Mouse (Mus musculus): ENCODE measurements around the gene Acot2. TPM values are rescaled to one million over a fixed set of nuclear protein-coding genes. Genes with fewer than 3 reads are reported as not detected.
A peak's percentile ranks its signal among the peaks of the same experiment; 100 is the strongest.
"Not testable (repeated sequence)": the region's sequence is repeated elsewhere in the genome, so short reads cannot be mapped to it uniquely, and the experiment has no call there.

Gene Acot2
- total and polyA plus RNA-seq, 2 experiments from 2014 or later, result 228 to 309 TPM

- no peaks in the 10 kb centered on the region for H3K9me3 ChIP-seq (replicated peaks; ENCODE audit: control insufficient read depth, low read length)
- no peak overlapping the region for H3K4me3 ChIP-seq (ENCODE audit: low read depth, low read length)
- H3K27me3 ChIP-seq (ENCODE audit: control insufficient read depth, insufficient read depth, low read length), result no peaks in the 10 kb centered on the region
- no peak overlapping the region for H3K4me2 ChIP-seq (ENCODE audit: low read depth, low read length)
- H3K36me3 ChIP-seq (replicated peaks; ENCODE audit: control insufficient read depth, insufficient read depth, low read length), result 0 out of 2 replicates have a peak, but pooled peaks cover 4% of the 10 kb centered on the region
- peaks cover 14% of the 10 kb centered on the region for H3K4me1 ChIP-seq (ENCODE audit: control insufficient read depth, insufficient read depth)
- WGBS, result 91% methylated on average over 7 of the region's 7 CpGs
- no peak for DNase-seq (ENCODE audit: low spot score)
- TF ChIP-seq EP300 (IDR thresholded peaks at IDR 0.05; ENCODE audit: low read depth) (no peak), CTCF (IDR thresholded peaks at IDR 0.05; ENCODE audit: low read depth) (no peak)
- H3K9ac ChIP-seq (replicated peaks; ENCODE audit: low read depth, low read length), result no peak overlapping the region
- no peak overlapping the region for H3K27ac ChIP-seq (ENCODE audit: low read depth)
- no peak for ATAC-seq (ENCODE audit: insufficient read depth, low read depth)
Measured at GRCm38 (mm10) chr12:84013701-84014100, 26.0 kb downstream of the Acot2 start.

DNA sequence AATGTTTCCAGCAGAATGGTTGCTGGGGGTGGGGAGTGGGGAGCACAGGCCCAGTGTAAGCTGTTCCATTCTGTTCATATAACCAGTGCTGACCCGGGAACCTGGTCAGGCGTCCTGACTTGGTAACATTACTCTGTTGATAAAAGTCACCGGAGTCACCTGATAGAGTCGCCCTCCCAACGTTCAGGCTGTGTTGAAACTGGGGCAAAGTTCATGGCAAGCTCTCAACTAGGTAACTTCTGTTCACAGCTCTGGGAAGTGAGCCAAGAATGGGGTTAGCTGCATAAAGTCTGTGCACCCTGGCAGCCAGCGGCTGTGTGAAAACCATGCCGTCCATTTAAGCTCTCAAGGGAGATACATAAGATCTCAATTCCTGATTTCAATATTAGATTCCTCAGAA, 32.9 kb downstream of the Acot2 start:
- 12% methylated on average over 7 of the region's 7 CpGs for WGBS
- H3K27me3 ChIP-seq (ENCODE audit: control insufficient read depth, insufficient read depth, low read length); H3K36me3 ChIP-seq (replicated peaks; ENCODE audit: control insufficient read depth, insufficient read depth, low read length); H3K4me3 ChIP-seq (ENCODE audit: low read depth, low read length); H3K9me3 ChIP-seq (replicated peaks; ENCODE audit: control insufficient read depth, low read length); H3K9ac ChIP-seq (replicated peaks; ENCODE audit: low read depth, low read length); H3K4me1 ChIP-seq (ENCODE audit: control insufficient read depth, insufficient read depth); H3K4me2 ChIP-seq (ENCODE audit: low read depth, low read length): not testable (repeated sequence)
- peak overlapping the region; percentile 51; the same call in 1 of the 2 replicates for H3K27ac ChIP-seq (ENCODE audit: low read depth)
- TF ChIP-seq EP300 (IDR thresholded peaks at IDR 0.05; ENCODE audit: low read depth), result peak; percentile 77; the same call in 1 of the 2 replicates
- DNase-seq (ENCODE audit: low spot score) (peak; percentile 82), ATAC-seq (ENCODE audit: insufficient read depth, low read depth) (peak; percentile 94)

DNA sequence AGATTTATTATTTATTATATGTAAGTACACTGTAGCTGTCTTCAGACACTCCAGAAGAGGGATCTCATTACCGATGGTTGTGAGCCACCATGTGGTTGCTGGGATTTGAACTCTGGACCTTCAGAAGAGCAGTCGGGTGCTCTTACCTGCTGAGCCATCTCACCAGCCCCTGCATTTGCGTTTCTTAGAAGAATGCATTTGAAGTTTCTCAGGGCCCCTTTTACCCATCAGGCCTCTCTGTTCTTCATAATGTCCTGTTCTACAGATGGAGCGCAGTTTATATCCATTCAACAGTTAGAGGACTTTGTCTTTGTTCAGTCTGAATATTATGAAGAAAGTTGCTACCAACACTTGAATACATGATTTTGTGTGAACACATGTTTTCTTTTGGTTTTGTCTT, 34.6 kb downstream of the Acot2 start:
- not testable (repeated sequence) for H3K9ac ChIP-seq (replicated peaks; ENCODE audit: low read depth, low read length); H3K4me2 ChIP-seq (ENCODE audit: low read depth, low read length); H3K27ac ChIP-seq (ENCODE audit: low read depth); H3K4me3 ChIP-seq (ENCODE audit: low read depth, low read length); DNase-seq (ENCODE audit: low spot score); H3K36me3 ChIP-seq (replicated peaks; ENCODE audit: control insufficient read depth, insufficient read depth, low read length); H3K4me1 ChIP-seq (ENCODE audit: control insufficient read depth, insufficient read depth); ATAC-seq (ENCODE audit: insufficient read depth, low read depth); H3K27me3 ChIP-seq (ENCODE audit: control insufficient read depth, insufficient read depth, low read length); H3K9me3 ChIP-seq (replicated peaks; ENCODE audit: control insufficient read depth, low read length)
- 94% methylated on average over 4 of the region's 4 CpGs for WGBS

GRCm38 (mm10) chr12:84023052-84023745, 35.5 kb downstream of the Acot2 start:
- ATAC-seq (ENCODE audit: insufficient read depth, low read depth) (no peak), DNase-seq (ENCODE audit: low spot score) (no peak)
- Histone ChIP-seq H3K27ac (ENCODE audit: low read depth) (no peak overlapping the region), H3K4me2 (ENCODE audit: low read depth, low read length) (no peak overlapping the region), H3K27me3 (ENCODE audit: control insufficient read depth, insufficient read depth, low read length) (no peaks in the 10 kb centered on the region), H3K9me3 (replicated peaks; ENCODE audit: control insufficient read depth, low read length) (no peaks in the 10 kb centered on the region), H3K4me3 (ENCODE audit: low read depth, low read length) (no peak overlapping the region), H3K36me3 (replicated peaks; ENCODE audit: control insufficient read depth, insufficient read depth, low read length) (no peaks in the 10 kb centered on the region), H3K9ac (replicated peaks; ENCODE audit: low read depth, low read length) (no peak overlapping the region), H3K4me1 (ENCODE audit: control insufficient read depth, insufficient read depth) (peaks cover 6% of the 10 kb centered on the region; the same call in 1 of the 2 replicates)
- 87% methylated on average over 9 of the region's 9 CpGs for WGBS
- no peak for TF ChIP-seq CTCF (IDR thresholded peaks at IDR 0.05; ENCODE audit: low read depth)
- TF ChIP-seq EP300 (IDR thresholded peaks at IDR 0.05; ENCODE audit: low read depth), result no peak

- H3K27ac ChIP-seq (ENCODE audit: low read depth), result no peak overlapping the region
- H3K4me3 ChIP-seq (ENCODE audit: low read depth, low read length), result no peak overlapping the region
- H3K4me1 ChIP-seq (ENCODE audit: control insufficient read depth, insufficient read depth), result no peaks in the 10 kb centered on the region
- H3K9ac ChIP-seq (replicated peaks; ENCODE audit: low read depth, low read length), result no peak overlapping the region
- WGBS, result 75% methylated on average over 7 of the region's 7 CpGs
- no peak for DNase-seq (ENCODE audit: low spot score)
- H3K27me3 ChIP-seq (ENCODE audit: control insufficient read depth, insufficient read depth, low read length), result no peaks in the 10 kb centered on the region
- no peak for ATAC-seq (ENCODE audit: insufficient read depth, low read depth)
- H3K4me2 ChIP-seq (ENCODE audit: low read depth, low read length), result no peak overlapping the region
- no peaks in the 10 kb centered on the region for H3K9me3 ChIP-seq (replicated peaks; ENCODE audit: control insufficient read depth, low read length)
- TF ChIP-seq EP300 (IDR thresholded peaks at IDR 0.05; ENCODE audit: low read depth), result no peak
- no peak for TF ChIP-seq CTCF (IDR thresholded peaks at IDR 0.05; ENCODE audit: low read depth)
- no peaks in the 10 kb centered on the region for H3K36me3 ChIP-seq (replicated peaks; ENCODE audit: control insufficient read depth, insufficient read depth, low read length)
Measured at GRCm38 (mm10) chr12:84025888-84026287, 38.2 kb downstream of the Acot2 start.

DNA sequence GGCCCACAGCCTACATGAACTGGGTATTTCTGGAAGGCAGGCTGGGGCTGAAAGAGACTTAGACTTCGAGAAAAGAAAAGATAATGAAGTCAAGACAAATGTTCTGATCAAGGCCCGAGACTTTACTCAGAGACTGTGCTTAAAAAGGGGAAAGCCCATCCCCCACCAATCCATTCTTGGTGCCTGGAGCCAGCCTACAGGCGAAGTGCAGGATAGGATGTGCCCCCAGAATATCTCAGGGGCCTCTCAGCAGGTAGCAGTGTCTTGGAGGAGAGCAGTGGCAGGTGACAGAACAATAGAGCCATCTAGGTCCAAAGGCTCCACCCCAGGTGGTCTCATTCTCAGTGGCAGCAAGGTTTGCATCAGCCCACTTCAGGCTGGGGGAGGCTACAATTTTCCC, 40.7 kb downstream of the Acot2 start:
- not testable (repeated sequence) for ATAC-seq (ENCODE audit: insufficient read depth, low read depth); H3K9me3 ChIP-seq (replicated peaks; ENCODE audit: control insufficient read depth, low read length); H3K4me3 ChIP-seq (ENCODE audit: low read depth, low read length); H3K4me1 ChIP-seq (ENCODE audit: control insufficient read depth, insufficient read depth); DNase-seq (ENCODE audit: low spot score); H3K36me3 ChIP-seq (replicated peaks; ENCODE audit: control insufficient read depth, insufficient read depth, low read length); H3K27me3 ChIP-seq (ENCODE audit: control insufficient read depth, insufficient read depth, low read length); H3K9ac ChIP-seq (replicated peaks; ENCODE audit: low read depth, low read length); H3K27ac ChIP-seq (ENCODE audit: low read depth); H3K4me2 ChIP-seq (ENCODE audit: low read depth, low read length)
- 69% methylated on average over 3 of the region's 3 CpGs for WGBS

DNA sequence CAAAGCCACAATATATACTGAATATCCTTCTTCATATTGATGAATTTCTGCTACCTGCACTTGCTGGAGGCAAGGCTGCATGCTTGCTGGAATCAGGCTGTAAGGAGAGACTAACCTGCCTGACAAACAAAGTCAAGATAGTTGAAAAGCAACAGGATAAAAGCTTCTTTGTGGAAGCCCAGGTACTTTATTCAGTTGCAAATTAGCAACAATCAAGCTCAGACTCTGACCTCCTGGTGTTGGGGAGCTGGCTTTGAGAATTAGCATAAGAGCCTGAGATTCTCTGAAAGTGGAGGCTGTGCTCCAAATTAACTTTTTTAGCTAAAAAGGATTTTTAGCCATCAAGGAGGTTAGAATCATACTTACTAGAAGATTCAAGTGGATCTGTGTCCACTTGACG, 41.4 kb downstream of the Acot2 start:
- 95% methylated on average over 1 of the region's 1 CpGs for WGBS

More for the DNA sequence above, 41.4 kb downstream of the Acot2 start:
- H3K36me3 ChIP-seq (replicated peaks; ENCODE audit: control insufficient read depth, insufficient read depth, low read length); H3K9ac ChIP-seq (replicated peaks; ENCODE audit: low read depth, low read length); H3K27ac ChIP-seq (ENCODE audit: low read depth); H3K4me1 ChIP-seq (ENCODE audit: control insufficient read depth, insufficient read depth); H3K9me3 ChIP-seq (replicated peaks; ENCODE audit: control insufficient read depth, low read length); H3K4me2 ChIP-seq (ENCODE audit: low read depth, low read length); ATAC-seq (ENCODE audit: insufficient read depth, low read depth); H3K27me3 ChIP-seq (ENCODE audit: control insufficient read depth, insufficient read depth, low read length); H3K4me3 ChIP-seq (ENCODE audit: low read depth, low read length); DNase-seq (ENCODE audit: low spot score): not testable (repeated sequence)
